Mouse (Mus musculus): ENCODE measurements around the gene Timm50. TPM values are rescaled to one million over a fixed set of nuclear protein-coding genes. Genes with fewer than 3 reads are reported as not detected.
A peak's percentile ranks its signal among the peaks of the same experiment; 100 is the strongest.

Timm50 gene
- polyA plus RNA-seq, 1 experiment from 2014 or later = 149 TPM

- Histone ChIP-seq H3K9ac (replicated peaks) (no peak overlapping the region), H3K27me3 (no peaks in the 10 kb centered on the region), H3K4me3 (no peak overlapping the region), H3K4me1 (peaks cover 18% of the 10 kb centered on the region), H3K27ac (replicated peaks) (no peak overlapping the region), H3K9me3 (no peaks in the 10 kb centered on the region), H3K36me3 (peaks cover 17% of the 10 kb centered on the region), H3K4me2 (replicated peaks) (no peak overlapping the region)
- WGBS = 84% methylated on average over 7 of the region's 7 CpGs
- no peak for ATAC-seq (replicated peaks)
These were observed 36.7 kb upstream of the Timm50 start for GRCm38 (mm10) chr7:28348601-28349000.

- H3K27ac ChIP-seq (replicated peaks) = no peak overlapping the region
- H3K4me1 ChIP-seq = peaks cover 18% of the 10 kb centered on the region
- ATAC-seq (replicated peaks) = no peak
- H3K36me3 ChIP-seq = peaks cover 8% of the 10 kb centered on the region
- no peak overlapping the region for H3K4me2 ChIP-seq (replicated peaks)
- H3K9ac ChIP-seq (replicated peaks) = no peak overlapping the region
- no peaks in the 10 kb centered on the region for H3K9me3 ChIP-seq
- no peaks in the 10 kb centered on the region for H3K27me3 ChIP-seq
- H3K4me3 ChIP-seq = no peak overlapping the region
- 89% methylated on average over 3 of the region's 3 CpGs for WGBS
These were observed 35.9 kb upstream of the Timm50 start for GRCm38 (mm10) chr7:28347746-28348145.

GRCm38 (mm10) chr7:28344637-28345036 is 32.8 kb upstream of the Timm50 start:
- 5% methylated on average over 4 of the region's 4 CpGs for WGBS
- no peak overlapping the region for H3K4me3 ChIP-seq
- no peak overlapping the region for H3K4me2 ChIP-seq (replicated peaks)
- H3K27me3 ChIP-seq = no peaks in the 10 kb centered on the region
- ATAC-seq (replicated peaks) = 0 out of 2 replicates have a peak, but pooled peaks have one; percentile 23
- peaks cover 1% of the 10 kb centered on the region for H3K4me1 ChIP-seq
- no peaks in the 10 kb centered on the region for H3K9me3 ChIP-seq
- no peak overlapping the region for H3K9ac ChIP-seq (replicated peaks)
- H3K27ac ChIP-seq (replicated peaks) = no peak overlapping the region
- no peaks in the 10 kb centered on the region for H3K36me3 ChIP-seq

- no peak overlapping the region for H3K4me2 ChIP-seq (replicated peaks)
- H3K36me3 ChIP-seq = no peaks in the 10 kb centered on the region
- 50% methylated on average over 7 of the region's 7 CpGs for WGBS
- H3K4me1 ChIP-seq = peaks cover 15% of the 10 kb centered on the region
- ATAC-seq (replicated peaks) = no peak
- no peaks in the 10 kb centered on the region for H3K27me3 ChIP-seq
- no peak overlapping the region for H3K9ac ChIP-seq (replicated peaks)
- no peak overlapping the region for H3K27ac ChIP-seq (replicated peaks)
- H3K4me3 ChIP-seq = no peak overlapping the region
- H3K9me3 ChIP-seq = no peaks in the 10 kb centered on the region
These were observed 29.5 kb upstream of the Timm50 start for GRCm38 (mm10) chr7:28341381-28341780.

GRCm38 (mm10) chr7:28339213-28339917 is 27.5 kb upstream of the Timm50 start:
- WGBS = 81% methylated on average over 19 of the region's 19 CpGs

GRCm38 (mm10) chr7:28338108-28338998 is 26.5 kb upstream of the Timm50 start, which contains the start of gene Supt5:
TSS of gene Supt5 (minus strand) at chr7:28338746.
- H3K36me3 ChIP-seq = no peaks in the 10 kb centered on the region; the same call in 1 of the 2 replicates
- peak within 1 kb of the TSS; percentile 91 for H3K27ac ChIP-seq (replicated peaks)
- no peaks in the 10 kb centered on the region for H3K27me3 ChIP-seq
- H3K4me2 ChIP-seq (replicated peaks) = peak within 1 kb of the TSS; percentile 83
- peak within 1 kb of the TSS; percentile 90 for H3K9ac ChIP-seq (replicated peaks)
- peak; percentile 99 for ATAC-seq (replicated peaks)
- H3K4me3 ChIP-seq = peak within 1 kb of the TSS; percentile 73
- WGBS = under 1% methylated on average over 77 of the region's 77 CpGs
- no peaks in the 10 kb centered on the region for H3K9me3 ChIP-seq
- H3K4me1 ChIP-seq = peaks cover 27% of the 10 kb centered on the region

More at GRCm38 (mm10) chr7:28339213-28339917, 27.5 kb upstream of the Timm50 start:
- Histone ChIP-seq H3K4me2 (replicated peaks) (peak overlapping the region; percentile 83), H3K9ac (replicated peaks) (peak overlapping the region; percentile 90; the same call in 1 of the 2 replicates), H3K27ac (replicated peaks) (peak overlapping the region; percentile 91), H3K4me3 (peak overlapping the region; percentile 73), H3K36me3 (no peaks in the 10 kb centered on the region; the same call in 1 of the 2 replicates), H3K27me3 (no peaks in the 10 kb centered on the region), H3K9me3 (no peaks in the 10 kb centered on the region), H3K4me1 (peaks cover 27% of the 10 kb centered on the region)
- no peak for ATAC-seq (replicated peaks)

- peaks cover 11% of the 10 kb centered on the region for H3K36me3 ChIP-seq
These were observed 23.6 kb upstream of the Timm50 start for GRCm38 (mm10) chr7:28335471-28335870.

GRCm38 (mm10) chr7:28334534-28334933 is 22.7 kb upstream of the Timm50 start:
- H3K9ac ChIP-seq (replicated peaks) = no peak overlapping the region
- no peak overlapping the region for H3K27ac ChIP-seq (replicated peaks)
- H3K36me3 ChIP-seq = peaks cover 19% of the 10 kb centered on the region
- 93% methylated on average over 4 of the region's 4 CpGs for WGBS
- no peak overlapping the region for H3K4me3 ChIP-seq
- H3K4me2 ChIP-seq (replicated peaks) = no peak overlapping the region
- no peak for ATAC-seq (replicated peaks)
- no peaks in the 10 kb centered on the region for H3K27me3 ChIP-seq
- no peaks in the 10 kb centered on the region for H3K9me3 ChIP-seq
- H3K4me1 ChIP-seq = peaks cover 27% of the 10 kb centered on the region

More at GRCm38 (mm10) chr7:28335471-28335870, 23.6 kb upstream of the Timm50 start:
- peaks cover 27% of the 10 kb centered on the region for H3K4me1 ChIP-seq
- no peaks in the 10 kb centered on the region for H3K9me3 ChIP-seq
- WGBS = 94% methylated on average over 2 of the region's 2 CpGs
- no peak overlapping the region for H3K4me3 ChIP-seq
- ATAC-seq (replicated peaks) = no peak
- H3K9ac ChIP-seq (replicated peaks) = no peak overlapping the region
- no peak overlapping the region for H3K4me2 ChIP-seq (replicated peaks)
- no peaks in the 10 kb centered on the region for H3K27me3 ChIP-seq
- no peak overlapping the region for H3K27ac ChIP-seq (replicated peaks)

- H3K4me3 ChIP-seq = no peak overlapping the region
- peaks cover 80% of the 10 kb centered on the region for H3K36me3 ChIP-seq
- no peaks in the 10 kb centered on the region for H3K4me1 ChIP-seq
- H3K4me2 ChIP-seq (replicated peaks) = no peak overlapping the region
- WGBS = 99% methylated on average over 2 of the region's 2 CpGs
- H3K27me3 ChIP-seq = no peaks in the 10 kb centered on the region
- no peaks in the 10 kb centered on the region for H3K9me3 ChIP-seq
- no peak overlapping the region for H3K9ac ChIP-seq (replicated peaks)
- no peak for ATAC-seq (replicated peaks)
- no peak overlapping the region for H3K27ac ChIP-seq (replicated peaks)
These were observed 16.4 kb upstream of the Timm50 start for GRCm38 (mm10) chr7:28328260-28328659.

- ATAC-seq (replicated peaks) = no peak
- H3K4me1 ChIP-seq = no peaks in the 10 kb centered on the region
- H3K9ac ChIP-seq (replicated peaks) = no peak overlapping the region
- no peak overlapping the region for H3K27ac ChIP-seq (replicated peaks)
- no peak overlapping the region for H3K4me3 ChIP-seq
- H3K9me3 ChIP-seq = no peaks in the 10 kb centered on the region
- peaks cover 97% of the 10 kb centered on the region for H3K36me3 ChIP-seq
- no peaks in the 10 kb centered on the region for H3K27me3 ChIP-seq
- WGBS = 81% methylated on average over 4 of the region's 4 CpGs
- no peak overlapping the region for H3K4me2 ChIP-seq (replicated peaks)
These were observed 14.6 kb upstream of the Timm50 start for GRCm38 (mm10) chr7:28326457-28326856.

GRCm38 (mm10) chr7:28325293-28325692 is 13.4 kb upstream of the Timm50 start:
- ATAC-seq (replicated peaks) = no peak
- no peak overlapping the region for H3K4me2 ChIP-seq (replicated peaks)
- 96% methylated on average over 8 of the region's 8 CpGs for WGBS
- H3K4me3 ChIP-seq = no peak overlapping the region
- H3K27me3 ChIP-seq = no peaks in the 10 kb centered on the region
- no peak overlapping the region for H3K27ac ChIP-seq (replicated peaks)
- peaks cover 96% of the 10 kb centered on the region for H3K36me3 ChIP-seq
- H3K4me1 ChIP-seq = no peaks in the 10 kb centered on the region
- H3K9ac ChIP-seq (replicated peaks) = no peak overlapping the region
- H3K9me3 ChIP-seq = no peaks in the 10 kb centered on the region

Measured in forebrain, embryonic 15.5 days (tissue).